Mouse (Mus musculus) heart, adult 2 months (tissue): ENCODE results near the gene Aplnr.

ENCODE experiments used
- CTCF ChIP-seq: fragments of 200-600 bp; IDR thresholded peaks from 2 replicates; pipeline ENCODE4 v1.8.1; 2022; ENCODE audit warnings: antibody characterized with exemption, mild to moderate bottlenecking, moderate library complexity
- EP300 ChIP-seq: fragments of 200-500 bp; IDR thresholded peaks from 2 replicates; pipeline ENCODE4 v1.6.1; 2011; ENCODE audit warnings: low read depth, low read length, control low read depth; ENCODE audit not compliant: insufficient read depth
- POLR2A ChIP-seq: fragments of 200-500 bp; IDR thresholded peaks from 2 replicates; pipeline ENCODE4 v1.6.1; 2011; ENCODE audit warnings: mild to moderate bottlenecking, low read depth, low read length, control low read depth; ENCODE audit not compliant: insufficient read depth

- TF ChIP-seq EP300 (no peak), CTCF (no peak), POLR2A (no peak)
Measured at GRCm38 (mm10) chr2:85106068-85106790, 29.8 kb upstream of the Aplnr start.
